Mouse (Mus musculus) heart, embryonic 12.5 days (tissue): ENCODE measurements around the gene Rbm15. TPM values are rescaled to one million over a fixed set of nuclear protein-coding genes. Genes with fewer than 3 reads are reported as not detected.
"Not testable (repeated sequence)": the region's sequence is repeated elsewhere in the genome, so short reads cannot be mapped to it uniquely, and the experiment has no call there.

Experiments
- ATAC-seq: fragments of 200-750 bp; cut with Nextera tagmentation; 2 replicates; pipeline ENCODE4 v1.8.0; 2017; ENCODE audit warnings: moderate TSS enrichment, moderate library complexity; ENCODE audit not compliant: insufficient number of reproducible peaks, low FRiP score
- H3K27ac ChIP-seq: fragments of 300-500 bp; sonication (generic); 2 replicates; pipeline ENCODE4 v1.5.1; 2016; ENCODE audit warnings: mild to moderate bottlenecking, moderate library complexity; ENCODE audit not compliant: poor library complexity, severe bottlenecking
- H3K27me3 ChIP-seq: fragments of 300-500 bp; sonication (generic); replicated peaks from 2 replicates; pipeline ENCODE4 v1.6.1; 2016; ENCODE audit warnings: mild to moderate bottlenecking, moderate library complexity
- H3K36me3 ChIP-seq: fragments of 300-500 bp; sonication (generic); 2 replicates; pipeline ENCODE4 v1.6.1; 2016; ENCODE audit warnings: mild to moderate bottlenecking, moderate library complexity
- H3K4me1 ChIP-seq: fragments of 300-500 bp; sonication (generic); replicated peaks from 2 replicates; pipeline ENCODE4 v1.6.1; 2016; ENCODE audit warnings: mild to moderate bottlenecking
- H3K4me2 ChIP-seq: fragments of 300-500 bp; sonication (generic); 2 replicates; pipeline ENCODE4 v1.6.1; 2016; ENCODE audit warnings: mild to moderate bottlenecking, moderate library complexity
- H3K4me3 ChIP-seq: fragments of 300-500 bp; sonication (generic); 2 replicates; pipeline ENCODE4 v1.5.1; 2016; ENCODE audit warnings: mild to moderate bottlenecking
- H3K9ac ChIP-seq: fragments of 300-500 bp; sonication (generic); 2 replicates; pipeline ENCODE4 v1.6.1; 2016; ENCODE audit warnings: mild to moderate bottlenecking, moderate library complexity
- H3K9me3 ChIP-seq: fragments of 300-500 bp; sonication (generic); replicated peaks from 2 replicates; pipeline ENCODE4 v1.6.1; 2016; ENCODE audit warnings: mild to moderate bottlenecking, moderate library complexity
- WGBS: fragments of 180-500 bp; shearing (Covaris S2); methylation state at CpG from one replicate; pipeline ENCODE4 v1.1.7; 2016; 5-methylcytosine and 5-hydroxymethylcytosine counted together
- polyA plus RNA-seq: library from polyadenylated mRNA; unstranded; fragments of >200 nt; fragmentation: Nextera tagmentation; extraction: Ambion mirVana; gene quantifications from 2 replicates; pipeline ENCODE4 v1.2.1, GENCODE M21; 2016

The Rbm15 gene
- polyA plus RNA-seq, 1 experiment from 2014 or later: 12.8 TPM

DNA sequence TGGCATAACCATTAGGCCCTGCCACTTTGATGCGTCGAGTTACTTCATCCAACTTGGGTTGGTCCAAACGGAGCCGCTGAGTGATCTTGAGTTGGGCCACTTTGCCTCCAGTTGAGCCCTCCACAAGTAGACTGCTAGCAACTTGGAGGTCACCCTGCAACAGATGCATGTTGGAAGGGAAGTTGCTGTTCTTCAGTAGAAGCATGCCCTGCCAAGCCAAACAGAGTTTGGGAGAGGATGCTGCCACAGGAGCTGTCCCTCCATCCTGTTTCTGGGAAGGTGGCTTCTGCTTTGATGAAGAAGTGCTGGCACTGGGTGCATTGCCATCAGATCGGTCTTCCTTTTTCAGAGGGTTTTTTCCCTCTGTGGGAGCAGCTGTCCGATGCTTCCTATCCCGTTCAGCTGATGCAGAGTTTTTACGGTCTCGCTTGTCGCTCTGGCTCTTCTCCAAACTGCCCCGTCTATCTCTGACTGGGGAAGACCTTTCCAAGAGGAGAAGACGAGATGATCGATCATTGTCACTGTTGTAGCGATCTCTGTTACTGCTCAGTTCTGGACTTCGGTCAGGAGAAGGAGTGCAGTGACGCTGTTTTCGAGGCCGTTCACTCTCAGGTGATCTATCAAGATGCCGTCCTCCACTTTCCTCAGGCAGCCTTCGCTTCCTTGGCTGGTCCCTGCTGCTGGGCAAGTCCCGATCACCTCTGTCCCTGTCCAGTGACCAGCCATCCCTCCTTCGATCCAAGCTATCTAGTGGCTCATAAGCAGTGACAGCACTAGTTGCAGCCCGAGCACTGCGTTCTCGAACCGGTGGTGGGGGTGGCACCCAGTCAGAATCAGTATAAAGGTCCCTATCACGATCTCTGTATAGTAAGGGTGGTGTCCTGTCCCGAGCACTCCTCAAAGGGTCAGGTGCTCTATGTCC lies 2.7 kb downstream of the Rbm15 start:
- peak overlapping the region; percentile 94 for H3K9ac ChIP-seq
- peaks cover 22% of the 10 kb centered on the region for H3K36me3 ChIP-seq
- H3K27ac ChIP-seq: no peak overlapping the region
- H3K4me3 ChIP-seq: peak overlapping the region; percentile 94
- H3K4me2 ChIP-seq: peak overlapping the region; percentile 97
- peaks cover 23% of the 10 kb centered on the region for H3K4me1 ChIP-seq
- no peak for ATAC-seq
- no peaks in the 10 kb centered on the region for H3K27me3 ChIP-seq
- H3K9me3 ChIP-seq: no peaks in the 10 kb centered on the region
- WGBS: 61% methylated on average over 28 of the region's 28 CpGs

- Histone ChIP-seq H3K4me3 (no peak overlapping the region), H3K4me1 (peaks cover 30% of the 10 kb centered on the region), H3K27ac (no peak overlapping the region), H3K27me3 (no peaks in the 10 kb centered on the region), H3K4me2 (no peak overlapping the region), H3K36me3 (peaks cover 49% of the 10 kb centered on the region), H3K9me3 (no peaks in the 10 kb centered on the region), H3K9ac (no peak overlapping the region)
- no peak for ATAC-seq
- WGBS: 98% methylated on average over 1 of the region's 1 CpGs
These were observed 7.0 kb downstream of the Rbm15 start for GRCm38 (mm10) chr3:107326442-107326841.

GRCm38 (mm10) chr3:107321776-107322175 lies 11.7 kb downstream of the Rbm15 start:
- no peak for ATAC-seq
- Histone ChIP-seq H3K4me2 (no peak overlapping the region), H3K27me3 (no peaks in the 10 kb centered on the region), H3K9me3 (no peaks in the 10 kb centered on the region), H3K4me3 (no peak overlapping the region), H3K27ac (no peak overlapping the region), H3K4me1 (peaks cover 17% of the 10 kb centered on the region), H3K9ac (no peak overlapping the region), H3K36me3 (peaks cover 39% of the 10 kb centered on the region)

GRCm38 (mm10) chr3:107321141-107321540 lies 12.3 kb downstream of the Rbm15 start:
- Histone ChIP-seq H3K4me1 (peaks cover 17% of the 10 kb centered on the region), H3K9me3 (no peaks in the 10 kb centered on the region), H3K27ac (no peak overlapping the region), H3K27me3 (no peaks in the 10 kb centered on the region), H3K4me3 (no peak overlapping the region), H3K36me3 (peaks cover 39% of the 10 kb centered on the region), H3K9ac (no peak overlapping the region; the same call in 1 of the 2 replicates), H3K4me2 (no peak overlapping the region)
- no peak for ATAC-seq
- WGBS: 92% methylated on average over 2 of the region's 2 CpGs

- H3K27ac ChIP-seq: no peak overlapping the region
- no peak for ATAC-seq
- 0 out of 2 replicates have a peak, but pooled peaks cover 2% of the 10 kb centered on the region for H3K4me1 ChIP-seq
- WGBS: 90% methylated on average over 3 of the region's 3 CpGs
- H3K36me3 ChIP-seq: peaks cover 20% of the 10 kb centered on the region
- no peak overlapping the region for H3K4me2 ChIP-seq
- no peak overlapping the region for H3K9ac ChIP-seq
- no peaks in the 10 kb centered on the region for H3K9me3 ChIP-seq
- no peak overlapping the region for H3K4me3 ChIP-seq
- H3K27me3 ChIP-seq: no peaks in the 10 kb centered on the region
These were observed 16.1 kb downstream of the Rbm15 start for GRCm38 (mm10) chr3:107317338-107317737.

DNA sequence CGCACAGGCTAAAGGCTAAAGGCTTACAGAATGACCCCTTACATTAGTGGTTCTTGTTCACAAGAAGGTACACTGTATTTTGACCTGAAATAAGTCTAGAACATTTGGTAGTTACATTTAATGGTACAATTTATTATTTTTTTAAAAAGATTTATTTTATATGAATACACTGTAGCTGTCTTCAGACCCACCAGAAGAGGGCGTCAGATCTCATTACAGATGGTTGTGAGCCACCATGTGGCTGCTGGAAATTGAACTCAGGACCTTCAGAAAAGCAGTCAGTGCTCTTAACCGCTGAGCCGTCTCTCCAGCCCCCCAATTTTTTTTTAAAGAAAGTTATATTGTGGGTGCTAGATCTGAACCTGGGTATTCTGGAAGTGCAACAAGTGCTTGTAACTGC lies 36.6 kb downstream of the Rbm15 start:
- not testable (repeated sequence) for ATAC-seq, H3K27ac ChIP-seq, H3K9ac ChIP-seq, H3K4me3 ChIP-seq, H3K4me1 ChIP-seq, H3K9me3 ChIP-seq, H3K4me2 ChIP-seq, H3K27me3 ChIP-seq
- H3K36me3 ChIP-seq: peaks cover 15% of the 10 kb centered on the region
- WGBS: 71% methylated on average over 4 of the region's 4 CpGs

GRCm38 (mm10) chr3:107295672-107296360 lies 37.7 kb downstream of the Rbm15 start:
- no peak for ATAC-seq
- Histone ChIP-seq H3K9me3 (no peaks in the 10 kb centered on the region), H3K4me1 (peaks cover 9% of the 10 kb centered on the region), H3K36me3 (peaks cover 9% of the 10 kb centered on the region), H3K4me2 (no peak overlapping the region), H3K9ac (no peak overlapping the region), H3K4me3 (no peak overlapping the region), H3K27me3 (no peaks in the 10 kb centered on the region), H3K27ac (no peak overlapping the region)
- WGBS: 80% methylated on average over 5 of the region's 5 CpGs

DNA sequence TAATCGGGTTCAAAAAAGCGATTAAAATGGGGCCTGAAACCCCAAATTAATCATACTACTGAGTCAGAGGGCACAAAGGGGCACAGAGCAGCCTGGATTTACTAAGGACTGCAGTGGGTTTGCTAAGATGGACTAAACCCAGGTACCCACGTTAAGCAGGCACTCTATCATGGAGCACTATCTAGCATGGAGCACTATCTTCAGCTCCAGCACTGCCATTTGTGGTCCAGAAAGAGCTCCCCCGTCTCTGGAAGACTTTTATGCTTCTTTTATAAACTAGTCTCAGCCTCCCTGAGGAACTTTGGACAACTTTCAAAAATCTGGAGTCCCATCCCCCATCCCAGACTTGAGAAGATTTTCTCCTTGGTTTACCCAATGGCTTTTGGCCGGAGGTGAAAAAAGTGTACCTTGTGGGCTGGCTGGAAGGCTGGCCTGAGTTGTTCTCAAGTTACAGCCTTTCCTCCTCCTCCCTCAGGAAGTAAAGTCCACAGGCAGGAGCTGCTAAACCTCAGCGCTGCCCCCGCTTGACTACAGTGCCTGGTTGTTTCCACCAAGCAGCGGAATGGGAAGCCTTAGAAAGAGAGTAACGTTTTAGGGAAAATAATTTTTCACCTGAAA lies 42.6 kb downstream of the Rbm15 start, which contains the start of gene Slc16a4:
Gene Slc16a4 (plus strand): TSS at position 467 of the 618 bp plus-strand sequence.
- Histone ChIP-seq H3K27me3 (no peaks in the 10 kb centered on the region), H3K4me3 (no peak within 1 kb of the TSS), H3K4me1 (peaks cover 5% of the 10 kb centered on the region), H3K9me3 (no peaks in the 10 kb centered on the region), H3K4me2 (peak within 1 kb of the TSS; percentile 33), H3K9ac (no peak within 1 kb of the TSS), H3K27ac (0 out of 2 replicates have a peak within 1 kb of the TSS, but pooled peaks have one; percentile 51), H3K36me3 (peaks cover 7% of the 10 kb centered on the region; the same call in 1 of the 2 replicates)
- ATAC-seq: peak; percentile 66
- 22% methylated on average over 9 of the region's 9 CpGs for WGBS

DNA sequence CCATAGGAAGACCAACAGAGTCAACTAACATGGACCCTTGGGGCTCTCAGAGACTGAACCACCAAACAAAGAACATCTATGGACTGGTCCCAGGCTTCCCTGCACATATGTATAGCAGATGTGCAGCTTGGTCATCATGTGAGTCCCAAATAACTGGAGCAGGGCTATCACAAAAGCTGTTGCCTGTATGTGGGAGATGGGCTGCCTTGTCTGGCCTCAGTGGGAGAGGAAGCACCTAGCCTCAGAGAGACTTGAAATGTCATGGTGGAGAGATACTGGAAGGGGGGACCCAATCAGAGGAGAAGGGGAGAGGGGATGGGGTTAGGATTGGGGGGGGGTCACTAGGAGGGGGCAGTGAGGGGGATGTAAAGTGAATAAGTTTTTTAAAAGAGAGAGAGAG lies 46.1 kb downstream of the Rbm15 start:
- no peak overlapping the region for H3K4me2 ChIP-seq
- H3K27ac ChIP-seq: no peak overlapping the region
- H3K9me3 ChIP-seq: no peaks in the 10 kb centered on the region
- H3K4me1 ChIP-seq: peaks cover 5% of the 10 kb centered on the region
- no peak overlapping the region for H3K4me3 ChIP-seq
- no peak for ATAC-seq
- no peak overlapping the region for H3K9ac ChIP-seq
- H3K27me3 ChIP-seq: no peaks in the 10 kb centered on the region
- H3K36me3 ChIP-seq: peaks cover 13% of the 10 kb centered on the region

- Histone ChIP-seq H3K27me3 (no peaks in the 10 kb centered on the region), H3K4me3 (no peak overlapping the region), H3K9me3 (no peaks in the 10 kb centered on the region), H3K4me1 (peaks cover 5% of the 10 kb centered on the region), H3K4me2 (no peak overlapping the region), H3K27ac (no peak overlapping the region), H3K36me3 (peaks cover 18% of the 10 kb centered on the region), H3K9ac (no peak overlapping the region)
- WGBS: 74% methylated on average over 2 of the region's 2 CpGs
- ATAC-seq: no peak
These were observed 47.4 kb downstream of the Rbm15 start for GRCm38 (mm10) chr3:107286123-107286522.
